Mouse (Mus musculus) ES-Bruce4 (cell line): ENCODE measurements around the gene Samd4b. TPM values are rescaled to one million over a fixed set of nuclear protein-coding genes. Genes with fewer than 3 reads are reported as not detected.
A peak's percentile ranks its signal among the peaks of the same experiment; 100 is the strongest.

Source experiments
- H3K27ac ChIP-seq: 2 replicates; pipeline ENCODE4 v1.5.1; 2012; ENCODE audit warnings: low read length, inconsistent platforms; ENCODE audit not compliant: insufficient read depth
- H3K27me3 ChIP-seq: 2 replicates; pipeline ENCODE4 v1.6.1; 2012; ENCODE audit warnings: mild to moderate bottlenecking, low read length, inconsistent platforms; ENCODE audit not compliant: control insufficient read depth, poor library complexity, insufficient read depth, severe bottlenecking
- H3K36me3 ChIP-seq: 2 replicates; pipeline ENCODE4 v1.6.1; 2012; ENCODE audit warnings: inconsistent platforms, mild to moderate bottlenecking, low read length, moderate library complexity; ENCODE audit not compliant: control insufficient read depth, poor library complexity, insufficient read depth, severe bottlenecking
- H3K4me1 ChIP-seq: one replicate; pipeline ENCODE4 v1.8.1; 2011; ENCODE audit warnings: low read length; ENCODE audit not compliant: control insufficient read depth, insufficient read depth
- H3K4me3 ChIP-seq: 2 replicates; pipeline ENCODE4 v1.5.1; 2011; ENCODE audit warnings: low read depth, mild to moderate bottlenecking, low read length
- H3K9ac ChIP-seq: 2 replicates; pipeline ENCODE4 v1.6.1; 2012; ENCODE audit warnings: low read depth, mild to moderate bottlenecking, inconsistent platforms; ENCODE audit not compliant: poor library complexity, severe bottlenecking
- H3K9me3 ChIP-seq: replicated peaks from 2 replicates; pipeline ENCODE4 v1.6.1; 2012; ENCODE audit warnings: mild to moderate bottlenecking, low read length, inconsistent platforms; ENCODE audit not compliant: control insufficient read depth, poor library complexity, insufficient read depth, severe bottlenecking
- CTCF ChIP-seq: IDR thresholded peaks from one replicate; pipeline ENCODE4 v1.8.1; 2011; ENCODE audit warnings: low read depth, low read length
- EP300 ChIP-seq: IDR thresholded peaks from 2 replicates; pipeline ENCODE4 v1.6.1; 2011; ENCODE audit warnings: low read depth, low read length; ENCODE audit not compliant: insufficient read depth
- POLR2A ChIP-seq: IDR thresholded peaks from one replicate; pipeline ENCODE4 v1.8.1; 2011; ENCODE audit warnings: low read length; ENCODE audit not compliant: insufficient read depth
- polyA plus RNA-seq: library from polyadenylated mRNA; stranded (reverse); fragments of >200 nt; gene quantifications from 2 replicates; pipeline ENCODE4 v1.2.4, GENCODE M21; 2011; ENCODE audit warnings: low read depth; ENCODE audit not compliant: missing spikeins, insufficient read depth, insufficient read length

Gene Samd4b
- polyA plus RNA-seq, 1 experiment, result 86.0 TPM

DNA sequence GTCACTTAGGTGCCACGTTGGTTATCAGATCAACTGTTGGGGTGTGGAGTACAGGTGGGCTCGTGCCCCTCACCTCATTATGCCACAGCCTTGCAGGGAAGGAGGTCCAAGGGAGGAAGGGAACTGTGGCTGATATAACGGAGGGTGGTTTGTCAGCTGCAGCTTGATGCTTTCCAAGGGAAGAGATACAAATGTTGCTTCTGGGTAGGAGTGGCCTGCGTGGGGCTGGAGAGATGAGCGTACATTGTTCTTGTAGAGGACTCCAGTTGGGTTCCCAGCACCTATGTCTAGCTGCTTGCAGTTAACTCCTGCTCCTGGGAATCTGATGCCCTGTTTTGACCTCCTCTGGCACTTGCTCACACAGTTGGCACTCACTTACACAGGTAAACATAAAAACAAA is 5.2 kb upstream of the Samd4b start:
- no peak for TF ChIP-seq CTCF
- TF ChIP-seq POLR2A, result no peak
- TF ChIP-seq EP300, result no peak
- no peak overlapping the region for H3K27ac ChIP-seq

DNA sequence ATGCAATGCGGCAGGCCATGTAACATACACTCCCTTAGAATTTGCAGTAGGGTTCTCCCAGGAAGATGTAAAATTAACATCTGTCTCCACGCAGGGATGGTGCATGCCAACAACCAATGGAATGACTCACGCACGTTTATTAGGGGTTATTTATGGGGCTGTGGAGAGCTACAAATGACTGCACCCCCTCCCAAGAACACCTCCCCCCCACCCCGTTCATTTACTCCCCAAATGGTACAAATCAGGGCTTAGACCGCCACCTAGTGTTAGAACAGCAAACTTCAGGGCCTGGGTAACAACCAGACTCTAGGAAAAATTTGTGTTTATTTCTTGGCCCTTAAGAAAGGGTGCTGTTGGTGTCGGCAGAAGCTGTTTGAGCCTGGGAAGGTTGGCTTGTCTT is 3.7 kb upstream of the Samd4b start:
- H3K9me3 ChIP-seq, result no peaks in the 10 kb centered on the region
- H3K4me1 ChIP-seq, result no peaks in the 10 kb centered on the region
- no peaks in the 10 kb centered on the region for H3K36me3 ChIP-seq
- no peak overlapping the region for H3K9ac ChIP-seq
- no peak overlapping the region for H3K27ac ChIP-seq
- H3K27me3 ChIP-seq, result no peaks in the 10 kb centered on the region
- no peak overlapping the region for H3K4me3 ChIP-seq
- TF ChIP-seq POLR2A (no peak), CTCF (peak; percentile 27), EP300 (no peak)

More for the DNA sequence above, 5.2 kb upstream of the Samd4b start:
- H3K27me3 ChIP-seq, result no peaks in the 10 kb centered on the region
- H3K36me3 ChIP-seq, result no peaks in the 10 kb centered on the region
- H3K4me3 ChIP-seq, result no peak overlapping the region
- no peaks in the 10 kb centered on the region for H3K9me3 ChIP-seq
- H3K4me1 ChIP-seq, result no peaks in the 10 kb centered on the region
- H3K9ac ChIP-seq, result no peak overlapping the region

GRCm38 (mm10) chr7:28601029-28601428 is 3.1 kb upstream of the Samd4b start:
- Histone ChIP-seq H3K27ac (no peak overlapping the region), H3K36me3 (no peaks in the 10 kb centered on the region), H3K9me3 (no peaks in the 10 kb centered on the region), H3K27me3 (no peaks in the 10 kb centered on the region), H3K9ac (no peak overlapping the region), H3K4me1 (peaks cover 3% of the 10 kb centered on the region), H3K4me3 (no peak overlapping the region)
- TF ChIP-seq CTCF (peak; percentile 92), POLR2A (no peak)

DNA sequence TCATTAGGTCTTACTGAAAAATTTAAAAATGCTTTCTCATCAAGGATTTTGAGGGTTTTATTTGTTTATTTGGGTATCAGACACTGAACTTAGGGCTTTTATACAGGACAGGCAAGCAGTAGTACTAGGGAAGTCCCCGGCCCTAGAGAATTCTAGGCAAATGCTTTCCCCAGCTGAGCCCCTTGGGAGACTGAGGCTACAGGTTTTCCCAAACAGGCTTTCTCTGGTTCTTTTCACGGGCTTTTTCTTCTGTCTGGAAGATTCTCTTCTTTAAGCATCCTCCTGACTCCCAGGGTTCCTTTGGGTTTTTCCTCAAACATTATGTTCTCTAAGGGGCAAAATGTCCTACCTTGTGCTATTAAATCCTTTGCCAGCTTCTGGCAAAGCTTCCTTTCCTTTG is 1.0 kb upstream of the Samd4b start:
- H3K4me1 ChIP-seq, result peaks cover 11% of the 10 kb centered on the region
- peak overlapping the region; percentile 42; the same call in 1 of the 2 replicates for H3K9ac ChIP-seq
- no peak overlapping the region for H3K4me3 ChIP-seq
- no peaks in the 10 kb centered on the region for H3K9me3 ChIP-seq
- peak overlapping the region; percentile 63; the same call in 1 of the 2 replicates for H3K27ac ChIP-seq
- no peaks in the 10 kb centered on the region for H3K27me3 ChIP-seq
- no peaks in the 10 kb centered on the region for H3K36me3 ChIP-seq
- TF ChIP-seq CTCF (no peak), POLR2A (no peak), EP300 (no peak)

DNA sequence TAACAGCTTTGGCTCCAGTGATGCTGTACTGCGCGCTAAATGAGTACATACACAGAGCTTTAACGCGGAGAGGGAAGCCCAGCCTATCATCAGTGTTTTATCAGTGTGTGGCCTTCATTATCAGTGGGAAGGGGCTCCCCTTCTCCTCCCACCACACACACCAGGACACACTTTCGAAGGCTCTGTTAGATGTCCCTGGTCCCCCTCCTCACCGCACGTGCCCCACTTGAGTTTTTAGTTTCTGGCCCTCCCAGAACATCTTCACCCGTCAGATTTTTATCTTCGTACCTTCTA is 720 bp downstream of the Samd4b start:
- Histone ChIP-seq H3K4me3 (peak overlapping the region; percentile 77), H3K27me3 (no peaks in the 10 kb centered on the region), H3K36me3 (no peaks in the 10 kb centered on the region), H3K9ac (peak overlapping the region; percentile 85), H3K9me3 (no peaks in the 10 kb centered on the region), H3K27ac (peak overlapping the region; percentile 85), H3K4me1 (peaks cover 22% of the 10 kb centered on the region)
- no peak for TF ChIP-seq POLR2A
- TF ChIP-seq EP300, result no peak
- no peak for TF ChIP-seq CTCF

- Histone ChIP-seq H3K27me3 (no peaks in the 10 kb centered on the region), H3K4me3 (peak overlapping the region; percentile 77), H3K4me1 (peaks cover 24% of the 10 kb centered on the region), H3K27ac (peak overlapping the region; percentile 85), H3K36me3 (no peaks in the 10 kb centered on the region), H3K9me3 (no peaks in the 10 kb centered on the region), H3K9ac (peak overlapping the region; percentile 85)
- TF ChIP-seq CTCF (no peak), POLR2A (no peak), EP300 (peak; percentile 85)
Measured at GRCm38 (mm10) chr7:28596436-28597276, 1.3 kb downstream of the Samd4b start.
